Mouse (Mus musculus) adrenal gland (tissue): ENCODE data around the gene Tmem9b.

Source experiments
- intact Hi-C: fragments of 180-260 bp; cut with DNase I; formaldehyde crosslinking; loops from one replicate; pipeline ENCODE4 v1.15.1; 2025
- long read RNA-seq, 2 experiments: library from polyadenylated mRNA; unstranded; transcript quantifications; one replicate each; pipeline ENCODE4 v2.0.0; 2020; ENCODE audit warnings: borderline replicate concordance in 1 of 2; ENCODE audit not compliant: insufficient replicate concordance in 1 of 2

Tmem9b gene
- long read RNA-seq, experiment 1, transcript Tmem9b-201 (5 exons, 1,703 nt): major isoform, 98 of 100 reads
- long read RNA-seq, experiment 1, partial matches to known transcripts: 0 of 100 reads
- long read RNA-seq, experiment 1, other reads (novel, unspliced or antisense): 2 of 100 reads
- long read RNA-seq, experiment 2, transcript Tmem9b-201 (5 exons, 1,703 nt): major isoform, 147 of 152 reads
- long read RNA-seq, experiment 2, partial matches to known transcripts: 2 of 152 reads
- long read RNA-seq, experiment 2, other reads (novel, unspliced or antisense): 3 of 152 reads

- intact Hi-C loops: no loop called here
Measured at GRCm38 (mm10) chr7:109752008-109752925, at the start of gene Tmem9b. Tmem9b (minus strand) TSS chr7:109752875.

DNA sequence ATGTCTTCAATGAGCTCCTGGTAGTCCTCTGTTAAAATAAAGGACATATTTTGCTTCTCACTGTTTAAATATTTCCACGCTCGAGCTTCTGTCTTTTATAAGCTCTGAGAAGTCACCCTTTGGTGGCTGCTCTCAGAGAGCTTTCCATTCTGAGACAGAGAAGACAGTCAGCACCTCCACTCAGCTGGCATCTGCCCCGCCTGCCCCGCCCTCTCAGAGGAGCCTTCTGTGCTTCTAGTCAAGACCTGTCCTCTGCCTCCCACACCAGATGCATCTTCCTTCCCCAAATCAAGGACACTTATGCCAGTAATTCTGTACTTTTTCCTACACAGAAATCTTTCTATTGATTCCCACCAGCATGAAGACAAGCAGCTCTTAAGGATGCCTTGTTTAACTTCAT, 48.0 kb upstream of the Tmem9b start:
- intact Hi-C loops: no loop called here

DNA sequence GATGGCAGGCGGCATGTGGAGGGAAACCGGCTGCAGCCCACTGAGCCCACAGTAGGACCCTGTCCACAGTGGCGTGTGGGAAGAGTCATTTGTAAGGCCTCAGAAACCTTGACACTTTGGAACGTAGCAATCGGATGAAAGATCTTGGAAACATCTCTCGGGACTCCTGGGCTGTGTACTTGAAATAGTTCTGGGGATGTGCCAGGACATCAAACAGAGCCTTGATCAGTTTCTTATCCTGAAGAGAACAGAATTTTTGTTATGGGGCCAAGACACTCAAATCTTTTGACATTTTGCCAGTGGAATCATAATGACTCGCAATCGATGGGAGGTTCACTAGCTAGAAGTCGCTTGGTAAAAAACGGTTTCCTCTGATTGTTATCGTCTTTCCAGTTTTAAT, 46.5 kb upstream of the Tmem9b start:
- intact Hi-C loops: no loop called here

GRCm38 (mm10) chr7:109795564-109795963, 42.9 kb upstream of the Tmem9b start:
- intact Hi-C loops: no loop called here

DNA sequence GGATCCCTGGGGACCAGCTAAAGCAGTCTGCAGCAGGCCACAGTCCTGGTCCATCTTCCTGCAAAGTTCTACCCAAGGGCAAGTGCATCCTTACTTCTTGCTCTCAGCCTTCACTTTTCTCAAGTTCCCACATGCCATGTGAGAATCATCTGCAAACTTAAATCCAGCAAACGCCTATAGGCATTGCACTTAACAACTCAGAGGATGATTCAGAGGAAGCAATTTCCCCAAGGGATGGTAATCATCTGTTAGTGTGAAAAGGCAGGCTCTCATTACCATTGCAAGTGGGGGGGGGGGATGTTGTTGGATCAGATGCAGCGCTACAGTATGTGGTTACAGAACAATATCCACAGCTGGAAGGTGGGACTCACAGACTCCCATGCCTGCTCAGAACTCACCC, 41.9 kb upstream of the Tmem9b start:
- intact Hi-C loops: no loop called here

DNA sequence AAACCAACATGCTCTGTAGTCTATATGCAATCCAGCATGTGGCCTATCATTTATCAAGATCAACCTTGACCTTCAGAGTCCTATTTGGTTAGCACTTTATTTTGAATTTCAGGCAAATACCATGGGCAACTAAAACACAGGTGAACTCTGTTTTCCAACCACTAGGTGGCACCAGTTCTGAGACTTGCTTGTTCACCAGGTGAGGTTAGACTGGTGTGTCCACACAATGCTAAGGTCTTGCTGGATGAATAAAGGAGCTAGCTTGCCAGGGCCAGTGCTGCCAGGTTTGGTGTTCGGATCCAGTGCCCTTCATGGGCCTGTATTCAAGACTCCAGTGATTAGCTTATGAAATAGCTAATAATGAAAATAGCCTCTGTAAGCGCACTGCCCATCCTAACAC, 40.1 kb upstream of the Tmem9b start:
- intact Hi-C loops: loop anchor here (2.0 kb wide), 1 partner anchor 100 kb away; no protein-coding TSS in a partner anchor

- intact Hi-C loops: no loop called here
Measured at GRCm38 (mm10) chr7:109790818-109791217, 38.1 kb upstream of the Tmem9b start.

DNA sequence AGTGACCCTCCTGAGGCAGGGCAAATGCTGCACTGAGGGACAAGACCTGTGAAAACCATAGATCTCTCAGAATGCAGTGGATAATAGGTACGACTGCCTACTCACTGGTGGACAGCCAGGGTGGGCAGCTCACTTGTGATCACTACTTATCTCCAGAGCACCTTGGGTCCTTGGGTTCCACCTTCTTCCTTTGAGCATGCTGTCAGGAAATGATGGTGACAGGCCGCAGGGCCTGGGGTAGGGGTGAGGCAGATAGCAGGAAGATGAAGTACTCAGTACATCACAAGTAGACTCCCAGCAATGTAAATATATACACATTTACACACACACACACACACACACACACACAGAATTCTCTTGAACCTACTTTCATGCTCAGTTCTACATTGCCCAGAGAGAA, 35.2 kb upstream of the Tmem9b start:
- intact Hi-C loops: no loop called here

DNA sequence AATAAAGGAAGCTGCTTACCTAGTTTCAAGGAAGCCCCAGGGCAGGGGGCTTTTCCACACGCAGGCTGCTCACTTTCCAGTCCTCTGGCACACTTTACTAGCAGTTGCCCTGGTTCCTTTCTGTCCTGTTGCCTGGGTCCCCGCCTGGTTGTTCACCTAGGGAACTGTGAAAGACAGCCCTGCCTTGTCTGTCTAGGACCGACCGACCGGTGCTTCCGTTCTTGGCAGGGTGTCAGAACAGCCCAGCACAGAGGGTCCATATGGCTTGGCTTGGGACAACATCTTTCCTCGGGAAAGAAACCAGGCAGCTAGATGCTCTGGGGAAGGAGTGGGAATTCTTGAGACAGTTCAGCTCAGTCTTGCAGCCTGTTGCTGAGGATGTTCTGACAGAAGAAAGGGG, 30.6 kb upstream of the Tmem9b start:
- intact Hi-C loops: no loop called here

DNA sequence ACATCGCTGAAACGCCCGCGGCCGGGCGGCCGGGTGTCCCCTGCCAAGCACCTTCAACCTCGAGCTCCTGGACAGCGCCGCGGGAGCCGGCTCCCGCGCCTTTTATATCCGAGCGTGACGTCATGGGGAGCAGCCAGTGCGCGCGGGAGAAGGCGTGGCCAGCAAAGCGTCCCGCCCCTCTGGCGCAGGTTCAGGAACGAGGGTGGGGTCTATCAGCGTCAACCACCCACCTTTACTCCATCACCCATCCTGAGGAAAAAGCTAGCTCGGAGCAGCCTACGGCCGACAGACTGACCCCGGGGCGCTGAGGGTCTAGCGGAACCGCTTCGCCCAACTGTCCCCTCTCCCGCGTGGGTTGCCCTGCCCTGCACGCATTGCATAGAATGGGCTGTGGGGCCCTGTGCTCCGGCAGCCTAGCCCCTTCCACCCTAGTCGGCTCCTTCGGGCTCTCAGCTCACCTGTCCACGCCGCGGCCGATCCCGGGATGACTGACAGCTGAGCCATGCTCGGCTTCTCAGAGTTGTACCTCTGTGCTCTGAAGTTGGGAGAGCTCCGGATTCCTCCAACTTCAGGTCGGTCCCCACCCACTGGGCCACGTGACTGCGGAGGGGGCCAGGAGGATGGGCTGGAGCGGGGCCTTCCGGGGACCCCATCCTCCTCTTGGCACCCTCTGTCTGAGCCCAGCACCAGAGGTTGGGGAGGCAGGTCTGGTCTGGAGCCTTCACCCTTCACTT, 29.0 kb upstream of the Tmem9b start, which contains the start of gene Nrip3:
Gene Nrip3, minus strand, starts transcription at position 556 of the 734 bp plus-strand sequence.
- intact Hi-C loops: no loop called here

DNA sequence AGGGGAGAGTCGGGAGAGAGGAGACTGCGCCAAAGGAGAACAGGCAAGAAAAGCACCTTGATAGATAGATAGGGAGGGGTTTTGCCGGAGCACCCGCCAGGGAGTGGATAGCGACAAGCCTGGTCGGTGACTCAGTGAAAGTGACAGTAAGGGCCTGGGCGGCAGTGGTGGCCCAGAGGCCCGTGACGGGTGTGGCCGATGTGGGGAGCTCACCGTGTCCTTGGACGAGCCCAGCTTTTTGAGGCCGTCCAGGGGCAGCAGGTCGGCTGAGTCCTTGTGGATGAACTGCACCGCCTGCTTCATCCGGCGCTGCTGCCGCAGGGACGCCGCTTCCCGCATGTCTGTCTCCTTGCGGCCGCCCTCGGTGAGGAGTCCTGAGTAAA, 28.4 kb upstream of the Tmem9b start:
- intact Hi-C loops: no loop called here

- intact Hi-C loops: no loop called here
Measured at GRCm38 (mm10) chr7:109772251-109772650, 19.6 kb upstream of the Tmem9b start.

DNA sequence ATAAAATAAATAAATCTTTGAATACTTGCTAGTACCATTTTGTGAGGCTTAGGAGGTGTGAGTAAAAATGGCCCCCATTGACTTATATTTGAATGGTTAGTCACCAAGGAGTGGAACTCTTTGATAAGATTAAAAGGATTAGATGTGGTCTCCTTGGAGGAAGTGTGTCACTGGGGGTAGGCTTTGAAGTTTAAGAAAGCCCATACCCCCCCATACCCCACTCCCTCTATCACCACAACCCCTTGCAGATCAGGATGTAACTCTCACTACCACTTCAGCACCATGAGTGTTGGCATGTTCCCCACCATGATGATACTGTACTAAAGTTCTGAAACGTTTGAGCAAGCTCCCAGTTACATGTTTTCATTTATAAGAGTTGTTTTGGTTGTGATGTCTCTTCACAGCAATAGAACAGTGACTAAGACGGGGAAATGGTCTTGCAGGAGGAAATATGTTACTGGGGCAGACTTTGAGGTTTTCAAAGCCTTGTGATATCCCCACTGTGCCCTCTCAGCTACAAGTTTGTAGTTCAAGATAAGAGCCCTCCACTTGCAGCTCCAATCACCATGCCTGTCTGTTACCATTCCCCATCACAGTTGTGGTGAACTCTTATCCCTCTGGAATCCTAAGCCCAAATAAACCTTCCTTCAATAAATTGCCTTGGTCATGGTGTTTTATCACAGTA, 16.2 kb upstream of the Tmem9b start:
- intact Hi-C loops: no loop called here

- intact Hi-C loops: no loop called here
Measured at GRCm38 (mm10) chr7:109767575-109768350, 15.1 kb upstream of the Tmem9b start.

GRCm38 (mm10) chr7:109764009-109764408, 11.3 kb upstream of the Tmem9b start:
- intact Hi-C loops: no loop called here

- intact Hi-C loops: no loop called here
Measured at GRCm38 (mm10) chr7:109756291-109756690, 3.6 kb upstream of the Tmem9b start.

- intact Hi-C loops: no loop called here
Measured at GRCm38 (mm10) chr7:109754034-109754433, 1.4 kb upstream of the Tmem9b start.

DNA sequence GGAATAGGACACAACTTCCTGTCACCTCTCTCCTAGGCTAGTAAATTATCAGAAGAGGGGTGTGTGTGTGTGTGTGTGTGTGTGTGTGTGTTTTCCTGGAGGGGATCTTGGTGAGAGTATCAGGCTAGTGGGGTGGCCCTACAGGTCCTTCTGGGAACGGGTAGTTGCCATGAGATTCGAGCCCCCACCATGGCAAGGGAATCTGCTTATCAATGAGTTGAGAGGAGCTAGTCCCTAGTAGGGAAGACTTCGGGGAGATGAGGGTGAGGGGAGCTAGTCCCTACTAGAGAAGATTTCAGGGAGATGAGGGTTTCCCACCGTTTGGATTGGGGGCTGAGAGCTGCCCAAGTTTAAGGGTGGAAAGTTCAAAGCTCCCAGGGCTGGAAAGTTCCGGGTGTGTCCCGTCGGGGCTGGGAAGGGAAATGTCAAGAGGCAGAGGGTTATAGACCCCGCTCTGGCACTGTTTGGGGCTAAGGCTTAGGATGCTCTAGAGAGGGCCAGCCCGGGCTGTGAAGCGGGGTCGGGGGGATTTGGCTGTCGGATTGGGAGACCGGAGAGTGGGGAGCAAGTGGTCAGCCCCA, 1.2 kb downstream of the Tmem9b start:
- intact Hi-C loops: no loop called here

DNA sequence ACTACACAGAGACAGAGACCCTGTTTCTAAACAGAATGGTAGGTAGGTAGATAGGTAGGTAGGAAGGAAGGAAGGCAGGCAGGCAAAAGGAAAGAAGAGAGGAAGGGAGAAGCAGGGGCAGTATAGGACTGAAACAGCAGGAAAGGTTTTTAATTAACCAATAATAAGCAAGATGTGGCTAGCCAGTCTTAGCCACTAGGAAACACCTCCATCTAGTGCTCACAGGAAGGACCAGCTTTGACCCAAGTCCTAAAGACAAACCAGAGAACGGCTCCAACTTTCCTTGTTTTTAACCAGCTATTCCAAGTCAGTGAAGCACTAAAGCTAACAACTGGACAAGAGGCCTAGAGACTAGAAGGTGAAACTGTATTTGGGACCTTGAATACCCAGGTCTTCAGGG, 4.9 kb downstream of the Tmem9b start:
- intact Hi-C loops: no loop called here

GRCm38 (mm10) chr7:109741703-109742102, 11.0 kb downstream of the Tmem9b start:
- intact Hi-C loops: no loop called here
